Mouse (Mus musculus): ENCODE measurements at regions not wholly inside any gene's neighbourhood (a gene's known extent, or its start where the extent isn't known, plus 50 kb on each side); places are given as distances from the start of the nearest gene placed in this dataset.

DNA sequence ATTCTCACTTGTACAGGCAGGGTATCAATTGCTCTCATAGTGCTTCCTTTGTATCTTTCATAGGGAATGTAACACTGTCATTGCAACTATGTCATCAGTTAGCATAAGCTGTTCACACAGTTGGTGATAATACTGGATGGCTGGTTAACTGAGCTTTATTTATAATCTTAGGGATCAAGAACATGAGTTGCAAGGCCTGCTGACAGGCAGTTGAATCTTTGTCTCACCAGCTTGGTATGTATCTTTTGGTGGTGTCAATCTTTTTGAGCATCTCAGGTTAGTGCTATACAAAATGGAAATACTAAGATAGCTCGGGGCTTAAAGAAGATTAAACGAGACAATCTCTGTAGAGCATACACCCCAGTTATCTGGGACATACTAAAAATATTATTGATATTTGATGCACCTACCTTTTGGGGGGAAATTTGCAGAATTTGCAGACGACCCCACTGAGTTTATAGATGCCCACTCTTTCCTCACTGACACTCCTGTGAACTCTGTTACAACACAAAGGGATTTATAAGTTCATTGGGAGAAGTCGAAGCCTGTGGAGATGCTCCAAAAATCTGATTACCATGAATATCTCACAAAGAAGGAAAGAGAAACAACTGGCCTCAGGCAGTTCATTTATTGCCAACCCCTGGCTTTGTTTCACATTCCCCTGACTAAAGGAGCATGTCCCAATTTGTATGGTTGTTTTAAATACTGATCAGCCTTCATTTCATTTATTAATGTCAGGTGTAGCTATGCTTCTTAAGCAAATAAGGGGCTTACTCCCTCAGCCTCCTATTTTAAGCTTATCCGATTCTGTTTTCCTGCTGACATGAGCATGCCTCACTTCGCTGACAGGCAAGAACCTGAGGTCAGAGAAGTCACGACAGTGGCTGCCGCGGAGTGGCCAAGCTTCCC is 193.5 kb downstream of the Fndc1 start:
- DNase-seq (ENCODE audit: low spot score in 2 of 2) = no peak

GRCm38 (mm10) chr17:7625746-7626145 is 201.4 kb downstream of the Fndc1 start:
- DNase-seq (ENCODE audit: low spot score in 2 of 2) = no peak

DNA sequence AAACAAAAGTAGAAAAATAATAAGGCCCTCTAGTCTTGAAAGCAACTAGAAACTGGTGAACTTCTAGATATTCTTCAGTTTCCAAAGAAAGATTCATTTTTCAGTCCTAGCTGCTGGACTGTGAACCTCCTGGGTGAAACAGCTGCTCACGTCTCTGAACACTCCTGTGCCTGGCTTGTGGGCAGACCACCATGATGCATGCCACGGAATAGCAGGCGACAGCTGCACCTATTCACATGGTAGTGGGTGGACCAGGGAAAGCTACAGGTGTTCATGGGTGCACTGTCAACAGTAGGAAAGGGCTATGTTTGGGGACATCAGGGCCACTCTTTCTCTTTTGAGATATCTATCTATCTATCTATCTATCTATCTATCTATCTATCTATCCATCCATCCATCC is 203.7 kb downstream of the Fndc1 start:
- DNase-seq (ENCODE audit: low spot score in 2 of 2) = no peak

DNA sequence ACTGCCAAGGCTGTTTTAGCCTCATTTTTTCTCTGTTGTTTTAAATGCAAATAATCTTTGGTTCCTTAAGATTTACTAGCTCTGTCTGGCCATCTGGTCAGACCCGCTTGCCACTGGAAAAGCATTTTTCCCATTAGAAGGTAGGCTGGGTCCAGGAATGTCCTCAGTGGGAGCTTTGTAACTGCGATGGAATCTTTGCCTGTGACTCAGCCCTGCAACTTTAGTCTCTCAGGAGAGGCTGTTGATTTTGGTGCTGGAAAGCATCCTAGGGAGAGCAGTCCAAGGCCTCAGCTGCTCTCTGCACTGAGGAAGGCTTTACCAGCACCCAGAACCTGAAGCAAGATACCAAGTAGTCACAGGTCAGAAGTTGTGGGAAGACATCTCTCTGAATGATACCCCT is 205.8 kb downstream of the Fndc1 start:
- DNase-seq (ENCODE audit: low spot score in 2 of 2) = no peak

GRCm38 (mm10) chr17:7620166-7620565 is 206.9 kb downstream of the Fndc1 start:
- DNase-seq (ENCODE audit: low spot score in 2 of 2) = no peak

DNA sequence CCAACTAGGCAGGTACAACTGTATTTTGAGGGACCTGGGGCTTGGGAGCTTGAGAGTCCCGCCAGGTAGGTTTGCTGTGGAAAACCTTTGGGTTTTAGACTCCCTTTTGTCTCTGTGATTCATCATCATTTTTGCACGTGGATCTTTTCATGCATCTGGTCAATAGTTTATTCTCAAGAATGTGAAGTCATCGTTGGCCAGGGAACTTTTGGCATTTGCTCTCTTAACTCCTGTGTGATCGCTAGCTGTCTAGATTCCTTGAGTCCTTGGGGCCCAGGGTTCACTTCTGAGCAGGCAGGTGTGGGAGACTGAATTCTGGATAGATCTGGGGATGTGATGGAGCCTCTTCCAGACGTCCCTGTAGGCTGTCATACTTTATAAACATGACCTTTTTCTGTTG is 207.5 kb downstream of the Fndc1 start:
- DNase-seq (ENCODE audit: low spot score in 2 of 2) = no peak

- DNase-seq (ENCODE audit: low spot score in 2 of 2) = no peak
These were observed 219.1 kb downstream of the Fndc1 start for GRCm38 (mm10) chr17:7608046-7608445.

GRCm38 (mm10) chr17:7607431-7607830 is 219.7 kb downstream of the Fndc1 start:
- no peak for DNase-seq (ENCODE audit: low spot score in 2 of 2)

GRCm38 (mm10) chr17:7604813-7605504 is 219.7 kb upstream of the Unc93a2 start:
- no peak for DNase-seq (ENCODE audit: low spot score in 2 of 2)

GRCm38 (mm10) chr17:7604096-7604495 is 218.8 kb upstream of the Unc93a2 start:
- DNase-seq (ENCODE audit: low spot score in 2 of 2) = no peak

- no peak for DNase-seq (ENCODE audit: low spot score in 2 of 2)
These were observed 215.3 kb upstream of the Unc93a2 start for GRCm38 (mm10) chr17:7600555-7600954.

- DNase-seq (ENCODE audit: low spot score in 2 of 2) = no peak
These were observed 212.2 kb upstream of the Unc93a2 start for GRCm38 (mm10) chr17:7597481-7597880.

GRCm38 (mm10) chr17:7594801-7595200 is 209.5 kb upstream of the Unc93a2 start:
- no peak for DNase-seq (ENCODE audit: low spot score in 2 of 2)

DNA sequence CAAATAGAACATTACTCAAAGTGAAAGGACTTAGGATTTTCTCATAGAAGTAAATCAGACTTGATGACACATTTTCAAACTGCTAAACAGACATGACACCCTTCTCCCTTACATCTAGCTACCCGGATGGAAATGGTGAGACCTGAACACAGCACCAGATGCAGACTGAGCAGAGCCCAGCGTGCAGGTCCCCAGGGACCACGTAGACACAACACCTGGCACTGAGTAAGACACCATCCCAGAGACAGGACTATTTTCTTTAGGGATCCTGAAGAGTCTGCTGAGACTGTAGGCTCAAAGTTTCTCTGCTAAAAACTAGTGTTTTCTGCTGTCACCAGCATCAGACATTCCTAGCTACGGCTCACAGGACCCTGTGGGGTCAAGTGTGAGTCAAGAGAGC is 207.2 kb upstream of the Unc93a2 start:
- no peak for DNase-seq (ENCODE audit: low spot score in 2 of 2)

DNA sequence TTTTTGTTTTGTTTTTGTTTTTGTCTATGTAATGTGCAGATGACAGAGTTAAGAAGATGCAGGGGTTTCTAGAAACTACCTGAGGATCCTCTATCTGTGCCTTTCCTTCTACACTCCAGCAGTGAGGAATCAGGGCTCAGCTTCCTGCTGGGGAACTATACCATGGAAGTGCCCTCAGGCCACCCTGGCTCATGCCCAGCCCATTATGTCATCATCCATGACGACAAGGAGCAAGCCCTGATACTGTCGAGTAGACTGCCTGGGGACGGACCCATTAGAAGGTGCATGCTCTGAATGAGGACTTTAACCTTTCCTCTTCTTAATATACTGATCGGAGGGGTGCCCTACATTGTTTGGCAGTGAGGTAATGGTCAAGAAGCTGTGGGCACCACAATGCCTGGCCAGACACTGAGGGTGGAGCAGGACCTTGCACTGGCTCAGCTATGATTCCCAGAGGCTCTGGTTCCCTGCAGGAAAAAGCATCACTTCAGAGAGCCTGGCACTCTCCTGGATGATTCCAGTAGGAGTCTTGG is 197.7 kb upstream of the Unc93a2 start:
- DNase-seq (ENCODE audit: low spot score in 2 of 2) = no peak

- DNase-seq (ENCODE audit: low spot score in 2 of 2) = no peak
These were observed 193.8 kb upstream of the Unc93a2 start for GRCm38 (mm10) chr17:7579031-7579430.

GRCm38 (mm10) chr17:7578003-7578402 is 192.7 kb upstream of the Unc93a2 start:
- no peak for DNase-seq (ENCODE audit: low spot score in 2 of 2)

DNA sequence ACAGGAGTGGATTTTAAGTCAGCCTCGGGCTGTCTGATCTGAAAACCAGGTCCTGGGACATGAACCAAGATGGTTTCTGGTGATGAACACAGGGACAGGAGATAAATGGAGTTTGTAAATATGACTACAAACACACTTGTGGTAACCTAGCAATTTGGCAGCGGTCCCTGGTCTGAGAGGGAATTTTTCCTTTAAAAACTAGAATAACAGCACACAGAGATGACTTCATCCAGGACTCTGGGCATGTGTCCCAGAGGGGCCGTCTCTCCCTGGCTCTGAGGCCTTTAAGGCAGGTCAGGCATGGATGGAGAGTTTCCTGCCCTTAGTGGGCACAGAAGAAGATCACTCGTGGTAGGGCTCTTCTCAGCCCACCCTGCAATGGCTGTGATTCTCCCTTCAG is 192.0 kb upstream of the Unc93a2 start:
- DNase-seq (ENCODE audit: low spot score in 2 of 2) = peak in 1 of 2 experiments; percentile 2

GRCm38 (mm10) chr17:7571481-7571880 is 186.2 kb upstream of the Unc93a2 start:
- DNase-seq (ENCODE audit: low spot score in 2 of 2) = no peak

GRCm38 (mm10) chr17:7568482-7568881 is 183.2 kb upstream of the Unc93a2 start:
- no peak for DNase-seq (ENCODE audit: low spot score in 2 of 2)

- DNase-seq (ENCODE audit: low spot score in 2 of 2) = no peak
These were observed 180.5 kb upstream of the Unc93a2 start for GRCm38 (mm10) chr17:7565771-7566170.

DNA sequence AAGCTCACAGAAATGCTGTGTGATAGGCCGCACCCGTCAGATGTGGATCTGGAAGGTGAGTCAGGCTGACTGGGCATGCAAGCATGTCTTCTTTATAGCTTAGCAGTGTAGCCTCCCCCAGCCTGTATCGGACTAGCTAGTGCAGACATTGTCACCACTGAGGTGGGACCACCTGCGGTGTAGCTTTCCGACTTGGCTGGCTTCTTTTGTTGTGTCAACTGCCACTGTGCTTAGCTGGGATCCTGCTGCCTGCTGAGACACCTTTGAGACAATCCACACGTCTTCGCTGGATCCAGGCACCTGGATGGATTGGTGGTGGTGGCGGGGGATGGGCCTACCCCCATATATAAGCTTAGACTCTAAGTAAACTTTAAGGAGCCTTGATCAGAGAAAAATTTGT is 177.7 kb upstream of the Unc93a2 start:
- no peak for DNase-seq (ENCODE audit: low spot score in 2 of 2)
